Mouse (Mus musculus): ENCODE results near the gene Ncs1.

DNA sequence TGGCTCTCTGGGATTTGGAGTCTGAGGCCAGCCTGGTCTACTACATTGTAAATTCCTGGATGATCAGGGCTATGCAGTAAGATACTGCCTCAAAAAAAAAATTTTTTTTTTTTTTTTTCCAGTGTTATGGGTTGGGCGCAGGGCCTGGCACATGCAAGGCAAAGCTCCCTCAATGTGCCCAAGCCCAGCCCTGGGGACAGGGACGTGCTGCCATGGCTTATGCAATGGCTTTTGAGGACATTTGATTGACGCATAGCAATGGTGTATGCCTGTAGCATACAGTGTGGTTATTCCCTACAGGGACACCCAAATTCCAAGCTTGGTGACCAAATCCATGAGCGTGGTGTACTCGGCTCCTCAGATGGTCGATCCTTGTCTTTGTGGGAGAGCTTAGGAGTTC, 5.8 kb upstream of the Ncs1 start:
- no peak for TF ChIP-seq CTCF (IDR thresholded peaks at IDR 0.05; ENCODE audit: low read depth, low read length)
- no peak for TF ChIP-seq POLR2A (IDR thresholded peaks at IDR 0.05; ENCODE audit: extremely low read depth, insufficient read depth, low read length)

All from liver, adult 2 months (tissue).